Mouse (Mus musculus) midbrain, postnatal 0 days (tissue): ENCODE data around the gene Sec24c. TPM values are rescaled to one million over a fixed set of nuclear protein-coding genes. Genes with fewer than 3 reads are reported as not detected.

Experiments
- ATAC-seq: fragments of 200-750 bp; cut with Nextera tagmentation; 2 replicates; pipeline ENCODE4 v1.8.0; 2017; ENCODE audit warnings: moderate number of reproducible peaks, mild to moderate bottlenecking, moderate TSS enrichment, moderate library complexity; ENCODE audit not compliant: low FRiP score
- DNase-seq: peaks from one replicate; pipeline ENCODE4 v3.0.0-alpha.2; 2015; ENCODE audit warnings: low spot score
- H3K27ac ChIP-seq: fragments of 300-500 bp; sonication (generic); 2 replicates; pipeline ENCODE4 v1.5.1; 2014; ENCODE audit warnings: low read depth, mild to moderate bottlenecking, low read length, mixed read lengths
- H3K27me3 ChIP-seq: fragments of 300-500 bp; sonication (generic); 2 replicates; pipeline ENCODE4 v1.6.1; 2014; ENCODE audit warnings: low read length, control low read depth, mixed read lengths; ENCODE audit not compliant: insufficient read depth
- H3K36me3 ChIP-seq: fragments of 300-500 bp; sonication (generic); 2 replicates; pipeline ENCODE4 v1.6.1; 2014; ENCODE audit warnings: low read length, control low read depth, mixed read lengths; ENCODE audit not compliant: insufficient read depth
- H3K4me1 ChIP-seq: fragments of 300-500 bp; sonication (generic); 2 replicates; pipeline ENCODE4 v1.6.1; 2014; ENCODE audit warnings: mild to moderate bottlenecking, control low read depth, antibody characterized with exemption, low read length, mixed read lengths; ENCODE audit not compliant: insufficient read depth
- H3K4me2 ChIP-seq: fragments of 300-500 bp; sonication (generic); 2 replicates; pipeline ENCODE4 v1.6.1; 2014; ENCODE audit warnings: low read depth, mild to moderate bottlenecking, low read length, mixed read lengths; ENCODE audit not compliant: poor library complexity, severe bottlenecking
- H3K4me3 ChIP-seq: fragments of 300-500 bp; sonication (generic); 2 replicates; pipeline ENCODE4 v1.5.1; 2014; ENCODE audit warnings: low read depth, mild to moderate bottlenecking, low read length, moderate library complexity
- H3K9ac ChIP-seq: fragments of 300-500 bp; sonication (generic); replicated peaks from 2 replicates; pipeline ENCODE4 v1.6.1; 2014; ENCODE audit warnings: mild to moderate bottlenecking, low read length, moderate library complexity, mixed read lengths; ENCODE audit not compliant: poor library complexity, severe bottlenecking
- H3K9me3 ChIP-seq: fragments of 300-500 bp; sonication (generic); 2 replicates; pipeline ENCODE4 v1.6.1; 2016; ENCODE audit warnings: low read length, control low read depth
- CTCF ChIP-seq: IDR thresholded peaks from 2 replicates; pipeline ENCODE4 v1.5.1; 2016; ENCODE audit warnings: antibody characterized with exemption, mild to moderate bottlenecking
- WGBS: fragments of 180-500 bp; shearing (Covaris S2); extraction: QIAGEN DNeasy Blood & Tissue Kit; methylation state at CpG from one replicate; pipeline ENCODE4 v1.1.7; 2014; 5-methylcytosine and 5-hydroxymethylcytosine counted together
- polyA plus RNA-seq: library from polyadenylated mRNA; unstranded; fragments of >200 nt; fragmentation: Nextera tagmentation; extraction: Ambion mirVana; gene quantifications from 2 replicates; pipeline ENCODE4 v1.2.1, GENCODE M21; 2015
- total RNA-seq: library from RNA; depleted of rRNA; stranded (reverse); fragments of >200 nt; gene quantifications from 2 replicates; pipeline ENCODE4 v1.2.3, GENCODE M21; 2014

Gene Sec24c
- total and polyA plus RNA-seq, 2 experiments from 2014 or later: 63.7 to 141 TPM

GRCm38 (mm10) chr14:20729871-20730270 is 55.8 kb downstream of the Sec24c start:
- DNase-seq: no peak
- WGBS: 90% methylated on average over 9 of the region's 9 CpGs
- ATAC-seq: no peak
- H3K4me2 ChIP-seq: no peak overlapping the region
- no peak overlapping the region for H3K27ac ChIP-seq
- H3K9me3 ChIP-seq: no peaks in the 10 kb centered on the region
- TF ChIP-seq CTCF: no peak
- peaks cover 50% of the 10 kb centered on the region for H3K36me3 ChIP-seq
- no peak overlapping the region for H3K4me3 ChIP-seq
- H3K27me3 ChIP-seq: no peaks in the 10 kb centered on the region
- H3K4me1 ChIP-seq: peaks cover 5% of the 10 kb centered on the region
- H3K9ac ChIP-seq: no peak overlapping the region

DNA sequence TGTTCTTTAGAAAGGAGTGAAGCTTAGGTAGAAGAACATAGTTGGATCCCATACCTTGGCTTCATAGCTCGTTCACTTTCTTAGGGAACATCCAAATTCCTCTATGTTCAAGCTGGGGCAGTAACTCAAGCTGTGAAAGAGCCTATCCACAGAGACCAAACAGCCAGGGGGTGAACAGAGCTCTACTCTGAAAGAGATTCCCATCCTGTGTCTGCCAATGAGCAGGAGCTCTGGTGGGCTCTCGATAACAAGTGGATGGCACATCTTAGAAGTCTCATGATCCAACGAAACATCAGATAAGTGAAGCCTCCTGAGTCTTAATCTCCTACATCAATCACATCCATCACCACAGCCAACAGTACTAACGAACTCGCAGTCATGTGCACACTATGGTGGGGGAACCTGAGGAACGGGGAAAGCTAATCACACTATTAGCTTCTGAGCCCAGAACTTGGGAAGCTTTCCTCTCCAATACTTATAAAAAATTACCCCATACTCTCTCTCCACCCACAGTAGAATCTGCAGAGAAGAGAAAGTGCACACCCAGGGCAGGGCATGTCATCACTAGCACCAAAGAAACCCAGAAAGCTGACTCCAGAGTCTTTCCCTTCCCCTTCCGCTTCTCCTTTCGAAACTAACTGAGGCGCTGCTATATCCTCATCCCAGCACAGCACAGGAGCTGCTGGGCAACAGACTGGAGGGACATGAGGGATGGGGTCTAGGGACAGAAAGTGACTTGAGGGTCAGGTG is 56.9 kb downstream of the Sec24c start:
- ATAC-seq (no peak), DNase-seq (no peak)
- peaks cover 5% of the 10 kb centered on the region for H3K4me1 ChIP-seq
- no peak overlapping the region for H3K4me3 ChIP-seq
- H3K27ac ChIP-seq: no peak overlapping the region
- no peak overlapping the region for H3K4me2 ChIP-seq
- 0 out of 2 replicates have a peak overlapping the region, but pooled peaks have one; percentile 13 for H3K9ac ChIP-seq
- no peaks in the 10 kb centered on the region for H3K9me3 ChIP-seq
- WGBS: 92% methylated on average over 9 of the region's 9 CpGs
- H3K36me3 ChIP-seq: peaks cover 42% of the 10 kb centered on the region
- TF ChIP-seq CTCF: no peak
- no peaks in the 10 kb centered on the region for H3K27me3 ChIP-seq

GRCm38 (mm10) chr14:20733041-20733951 is 59.2 kb downstream of the Sec24c start:
- peak overlapping the region; percentile 83 for H3K9ac ChIP-seq
- no peaks in the 10 kb centered on the region for H3K9me3 ChIP-seq
- no peak for DNase-seq
- peak overlapping the region; percentile 88 for H3K4me2 ChIP-seq
- H3K4me3 ChIP-seq: peak overlapping the region; percentile 75
- no peak for TF ChIP-seq CTCF
- no peaks in the 10 kb centered on the region for H3K27me3 ChIP-seq
- peaks cover 45% of the 10 kb centered on the region for H3K36me3 ChIP-seq
- 51% methylated on average over 12 of the region's 12 CpGs for WGBS
- H3K27ac ChIP-seq: peak overlapping the region; percentile 83; the same call in 1 of the 2 replicates
- no peak for ATAC-seq
- peaks cover 5% of the 10 kb centered on the region for H3K4me1 ChIP-seq

DNA sequence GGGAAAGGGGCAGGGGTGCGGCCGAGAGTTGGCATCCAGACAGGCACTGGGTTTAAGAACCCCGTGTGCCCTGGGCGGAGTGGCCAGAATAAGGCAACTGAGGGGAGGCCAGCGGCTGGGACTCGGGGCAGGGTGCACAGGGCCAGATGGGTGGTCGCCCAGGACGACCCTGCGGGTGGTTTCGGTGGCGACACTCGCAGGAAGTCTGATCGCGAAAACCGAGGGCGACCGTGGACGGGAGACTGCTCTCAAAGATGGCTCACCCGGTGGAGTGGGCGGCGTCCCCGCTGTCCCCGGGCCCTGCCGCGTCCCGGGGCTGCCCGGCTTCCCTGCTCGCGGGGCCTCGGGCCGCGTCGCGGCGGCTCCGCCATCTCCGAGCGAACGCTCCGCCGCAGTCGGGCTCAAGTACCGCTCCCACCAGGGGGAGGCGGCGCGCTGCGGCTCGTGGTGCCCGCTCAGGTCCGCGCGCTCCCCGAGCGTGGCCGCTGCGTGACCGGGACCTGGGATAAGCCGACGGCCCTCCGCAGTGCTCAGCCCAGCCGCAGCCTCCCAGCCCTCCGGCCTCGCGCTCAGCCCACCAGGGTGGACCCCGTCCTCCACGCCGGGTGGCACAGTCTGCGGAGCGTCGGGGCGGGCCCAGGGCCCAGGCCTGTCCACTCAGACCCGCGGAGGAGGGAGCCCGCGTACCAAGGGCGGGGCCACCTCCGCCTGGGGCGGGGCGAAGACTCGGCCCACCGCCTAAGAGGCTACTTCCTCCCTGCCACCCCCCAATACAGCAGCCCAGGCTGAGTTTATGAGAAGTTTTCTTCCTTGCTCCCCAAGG is 60.1 kb downstream of the Sec24c start, which contains the start of gene Ndst2:
Gene Ndst2, minus strand, starts transcription at position 611 of the 823 bp plus-strand sequence.
- ATAC-seq: peak; percentile 95
- H3K9me3 ChIP-seq: no peaks in the 10 kb centered on the region
- WGBS: under 1% methylated on average over 43 of the region's 81 CpGs
- TF ChIP-seq CTCF: peak; percentile 39
- H3K4me1 ChIP-seq: peaks cover 5% of the 10 kb centered on the region
- peak within 1 kb of the TSS; percentile 88 for H3K4me2 ChIP-seq
- H3K36me3 ChIP-seq: peaks cover 45% of the 10 kb centered on the region
- DNase-seq: peak; percentile 92
- H3K4me3 ChIP-seq: peak within 1 kb of the TSS; percentile 75
- H3K27ac ChIP-seq: peak within 1 kb of the TSS; percentile 83
- H3K9ac ChIP-seq: peak within 1 kb of the TSS; percentile 83
- H3K27me3 ChIP-seq: no peaks in the 10 kb centered on the region

- ATAC-seq (no peak), DNase-seq (no peak)
- no peaks in the 10 kb centered on the region for H3K27me3 ChIP-seq
- H3K36me3 ChIP-seq: peaks cover 45% of the 10 kb centered on the region
- 69% methylated on average over 2 of the region's 2 CpGs for WGBS
- no peak overlapping the region for H3K4me3 ChIP-seq
- no peak for TF ChIP-seq CTCF
- peaks cover 5% of the 10 kb centered on the region for H3K4me1 ChIP-seq
- H3K9me3 ChIP-seq: no peaks in the 10 kb centered on the region
- 0 out of 2 replicates have a peak overlapping the region, but pooled peaks have one; percentile 43 for H3K27ac ChIP-seq
- no peak overlapping the region for H3K9ac ChIP-seq
- H3K4me2 ChIP-seq: no peak overlapping the region; the same call in 1 of the 2 replicates
Observed at GRCm38 (mm10) chr14:20735052-20735451, 60.9 kb downstream of the Sec24c start.
